Mouse (Mus musculus) neural tube, embryonic 14.5 days (tissue): ENCODE results near the gene Tgfb3. TPM values are rescaled to one million over a fixed set of nuclear protein-coding genes. Genes with fewer than 3 reads are reported as not detected.

Source experiments
- ATAC-seq: fragments of 200-750 bp; cut with Nextera tagmentation; 2 replicates; pipeline ENCODE4 v1.8.0; 2017; ENCODE audit warnings: low read depth, mild to moderate bottlenecking, moderate TSS enrichment, moderate library complexity
- H3K27ac ChIP-seq: fragments of 300-500 bp; sonication (generic); 2 replicates; pipeline ENCODE4 v1.5.1; 2014; ENCODE audit warnings: low read depth, mild to moderate bottlenecking, control low read depth, low read length, moderate library complexity, mixed read lengths
- H3K27me3 ChIP-seq: fragments of 300-500 bp; sonication (generic); 2 replicates; pipeline ENCODE4 v1.6.1; 2014; ENCODE audit warnings: low read length; ENCODE audit not compliant: control insufficient read depth, insufficient read depth
- H3K36me3 ChIP-seq: fragments of 300-500 bp; sonication (generic); 2 replicates; pipeline ENCODE4 v1.6.1; 2014; ENCODE audit warnings: low read length, mixed read lengths; ENCODE audit not compliant: control insufficient read depth, insufficient read depth
- H3K4me1 ChIP-seq: fragments of 300-500 bp; sonication (generic); 2 replicates; pipeline ENCODE4 v1.6.1; 2014; ENCODE audit warnings: low read length; ENCODE audit not compliant: control insufficient read depth, insufficient read depth
- H3K4me2 ChIP-seq: fragments of 300-500 bp; sonication (generic); 2 replicates; pipeline ENCODE4 v1.6.1; 2014; ENCODE audit warnings: mild to moderate bottlenecking, low read depth, low read length, control low read depth
- H3K4me3 ChIP-seq: fragments of 300-500 bp; sonication (generic); 2 replicates; pipeline ENCODE4 v1.5.1; 2014; ENCODE audit warnings: low read depth, low read length, control low read depth, mixed read lengths
- H3K9ac ChIP-seq: fragments of 300-500 bp; sonication (generic); replicated peaks from 2 replicates; pipeline ENCODE4 v1.6.1; 2014; ENCODE audit warnings: low read depth, mild to moderate bottlenecking, control low read depth, low read length, mixed read lengths
- H3K9me3 ChIP-seq: fragments of 300-500 bp; sonication (generic); 2 replicates; pipeline ENCODE4 v1.6.1; 2016; ENCODE audit warnings: low read length; ENCODE audit not compliant: control insufficient read depth
- WGBS: fragments of 180-500 bp; shearing (Covaris S2); extraction: QIAGEN DNeasy Blood & Tissue Kit; methylation state at CpG from one replicate; pipeline ENCODE4 v1.1.7; 2014; 5-methylcytosine and 5-hydroxymethylcytosine counted together
- polyA plus RNA-seq: library from polyadenylated mRNA; unstranded; fragments of >200 nt; fragmentation: Nextera tagmentation; extraction: Ambion mirVana; gene quantifications from 2 replicates; pipeline ENCODE4 v1.2.1, GENCODE M21; 2014

Tgfb3 gene
- polyA plus RNA-seq, 1 experiment from 2014 or later: 2.8 TPM

DNA sequence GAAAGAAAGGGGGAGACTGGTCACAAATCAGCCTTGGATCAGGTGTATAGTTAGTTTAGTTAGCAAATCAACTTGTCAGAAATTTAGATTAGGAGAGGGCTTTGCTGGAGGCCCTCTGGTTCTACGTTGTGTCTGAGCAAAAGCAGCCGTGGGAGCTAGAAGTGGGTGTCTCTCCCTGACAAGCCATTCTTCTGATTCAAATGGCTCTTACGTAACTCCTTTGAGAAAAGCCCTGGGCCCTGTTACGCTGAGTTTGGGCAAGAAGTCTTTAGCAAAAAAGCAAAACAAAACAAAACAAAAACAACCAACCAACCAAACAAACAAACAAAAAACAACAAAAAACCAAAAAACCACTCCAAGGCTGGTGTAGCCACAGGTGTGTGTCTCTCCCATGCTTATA lies 11.9 kb upstream of the Tgfb3 start:
- Histone ChIP-seq H3K27me3 (no peaks in the 10 kb centered on the region), H3K4me1 (no peaks in the 10 kb centered on the region), H3K4me2 (no peak overlapping the region), H3K36me3 (peaks cover 3% of the 10 kb centered on the region; the same call in 1 of the 2 replicates), H3K27ac (no peak overlapping the region), H3K9ac (no peak overlapping the region), H3K4me3 (no peak overlapping the region), H3K9me3 (no peaks in the 10 kb centered on the region)
- ATAC-seq: no peak
- 83% methylated on average over 4 of the region's 4 CpGs for WGBS

- Histone ChIP-seq H3K9ac (no peak overlapping the region), H3K4me3 (no peak overlapping the region), H3K9me3 (no peaks in the 10 kb centered on the region), H3K36me3 (peaks cover 3% of the 10 kb centered on the region), H3K27ac (no peak overlapping the region), H3K4me2 (no peak overlapping the region), H3K4me1 (0 out of 2 replicates have a peak, but pooled peaks cover 3% of the 10 kb centered on the region), H3K27me3 (no peaks in the 10 kb centered on the region)
- ATAC-seq: no peak
- 70% methylated on average over 7 of the region's 7 CpGs for WGBS
Measured at GRCm38 (mm10) chr12:86088042-86088441, 9.2 kb upstream of the Tgfb3 start.

DNA sequence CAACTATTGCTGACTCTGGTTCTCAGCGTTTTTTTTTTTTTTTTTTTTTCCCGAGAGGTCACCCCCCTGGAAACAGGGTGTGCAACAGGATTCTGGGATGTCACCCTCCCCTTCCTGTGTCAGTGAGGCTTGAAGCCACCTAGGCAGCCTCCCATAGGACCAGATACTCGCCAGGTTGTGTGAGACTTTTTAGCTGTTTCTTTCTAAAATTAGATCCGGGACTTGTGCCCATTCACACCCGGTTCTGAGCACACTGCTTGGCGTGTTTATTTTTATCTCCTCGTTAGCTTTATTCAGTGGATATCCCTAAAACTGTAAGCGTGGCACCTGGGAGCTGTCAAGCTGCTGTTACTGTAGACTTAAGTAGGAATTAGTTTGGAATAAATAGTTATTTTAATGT lies 7.7 kb upstream of the Tgfb3 start:
- Histone ChIP-seq H3K4me1 (0 out of 2 replicates have a peak, but pooled peaks cover 5% of the 10 kb centered on the region), H3K4me2 (no peak overlapping the region), H3K27ac (no peak overlapping the region), H3K4me3 (no peak overlapping the region), H3K27me3 (no peaks in the 10 kb centered on the region), H3K9me3 (no peaks in the 10 kb centered on the region), H3K36me3 (peaks cover 3% of the 10 kb centered on the region), H3K9ac (no peak overlapping the region)
- 84% methylated on average over 8 of the region's 8 CpGs for WGBS
- ATAC-seq: no peak

DNA sequence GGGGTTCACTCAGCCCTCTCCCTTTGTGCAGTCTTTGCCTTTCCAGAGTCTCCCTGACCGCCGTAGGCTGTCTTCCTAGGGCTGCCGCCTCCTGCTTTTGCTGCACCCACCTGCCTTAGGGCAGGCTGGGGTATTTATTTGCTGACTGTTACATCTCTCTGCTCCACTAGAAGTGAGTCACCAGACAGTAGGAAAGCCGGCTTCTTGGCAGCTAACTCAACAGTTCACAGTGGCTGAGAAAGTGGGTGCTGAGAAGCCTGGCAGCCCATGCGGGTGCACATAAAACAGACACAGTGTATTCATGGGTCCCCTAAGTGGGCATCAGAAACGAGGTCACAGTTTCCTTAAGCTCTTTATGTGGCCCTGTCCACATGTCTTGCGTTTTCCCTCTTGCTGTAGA lies 7.0 kb upstream of the Tgfb3 start:
- WGBS: 94% methylated on average over 7 of the region's 7 CpGs
- peaks cover 3% of the 10 kb centered on the region for H3K36me3 ChIP-seq
- H3K4me1 ChIP-seq: 0 out of 2 replicates have a peak, but pooled peaks cover 5% of the 10 kb centered on the region
- no peak overlapping the region for H3K9ac ChIP-seq
- H3K27ac ChIP-seq: no peak overlapping the region
- no peak overlapping the region for H3K4me3 ChIP-seq
- H3K9me3 ChIP-seq: no peaks in the 10 kb centered on the region
- no peaks in the 10 kb centered on the region for H3K27me3 ChIP-seq
- no peak overlapping the region for H3K4me2 ChIP-seq
- ATAC-seq: no peak

DNA sequence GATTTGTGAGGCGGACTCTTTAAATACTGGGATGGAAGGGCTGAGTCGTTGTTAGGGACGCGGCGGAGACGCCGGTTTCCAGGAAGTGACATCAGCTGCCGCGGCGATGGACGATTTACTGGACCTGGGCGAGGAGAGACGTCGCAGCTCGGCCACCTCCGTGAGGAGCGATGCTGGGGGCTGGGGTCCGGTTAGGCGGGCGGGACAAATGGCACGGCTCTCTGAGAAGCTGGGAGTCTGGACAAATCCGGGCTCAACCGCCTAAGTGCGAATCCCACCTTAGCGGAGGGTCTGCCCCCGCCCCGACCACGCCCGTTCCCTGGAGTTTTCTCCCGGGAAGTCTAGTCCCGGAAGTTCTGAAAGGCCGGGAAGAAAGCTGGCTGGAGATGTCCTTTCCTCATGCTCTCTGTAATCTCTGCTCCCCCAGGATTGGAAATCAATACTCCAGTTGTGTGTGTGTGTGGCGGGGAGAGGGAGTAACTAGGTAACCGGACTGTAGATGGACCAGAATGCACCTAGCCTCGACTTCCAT lies 3.7 kb upstream of the Tgfb3 start, which contains the start of gene Ift43:
Gene Ift43 (plus strand): TSS at position 61 of the 532 bp plus-strand sequence.
- WGBS: 1% methylated on average over 35 of the region's 35 CpGs
- H3K27ac ChIP-seq: peak within 1 kb of the TSS; percentile 46
- ATAC-seq: peak; percentile 80

DNA sequence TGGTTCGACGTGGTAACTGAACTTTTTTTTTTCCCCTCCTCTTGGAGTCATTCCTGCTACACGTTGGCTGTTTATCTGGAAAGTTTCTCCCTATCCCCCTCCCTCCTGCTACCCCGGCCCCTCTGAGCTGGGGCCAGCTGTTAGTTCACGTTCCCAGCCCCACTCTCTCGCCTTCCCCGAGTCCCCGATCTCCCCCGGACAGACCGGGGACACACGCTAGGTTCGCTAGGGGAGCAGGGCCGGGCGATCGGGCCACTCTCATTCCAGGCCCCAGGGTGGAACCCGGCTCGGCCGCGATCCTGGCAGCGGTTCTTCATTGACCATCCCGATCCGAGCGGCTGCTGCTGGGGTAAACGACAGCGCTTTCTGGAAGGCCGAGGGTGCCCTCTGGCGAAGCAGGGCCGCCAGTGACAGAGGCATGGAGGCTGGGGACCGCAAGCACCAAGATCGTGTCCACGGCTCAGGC lies 394 bp upstream of the Tgfb3 start:
- ATAC-seq: peak; percentile 85

More for the DNA sequence above, 3.7 kb upstream of the Tgfb3 start, which contains the start of gene Ift43:
- H3K4me1 ChIP-seq: peaks cover 9% of the 10 kb centered on the region; the same call in 1 of the 2 replicates
- H3K9me3 ChIP-seq: no peaks in the 10 kb centered on the region
- peak within 1 kb of the TSS; percentile 60 for H3K4me3 ChIP-seq
- peak within 1 kb of the TSS; percentile 49 for H3K9ac ChIP-seq
- H3K36me3 ChIP-seq: peaks cover 3% of the 10 kb centered on the region
- peak within 1 kb of the TSS; percentile 79 for H3K4me2 ChIP-seq
- H3K27me3 ChIP-seq: no peaks in the 10 kb centered on the region

DNA sequence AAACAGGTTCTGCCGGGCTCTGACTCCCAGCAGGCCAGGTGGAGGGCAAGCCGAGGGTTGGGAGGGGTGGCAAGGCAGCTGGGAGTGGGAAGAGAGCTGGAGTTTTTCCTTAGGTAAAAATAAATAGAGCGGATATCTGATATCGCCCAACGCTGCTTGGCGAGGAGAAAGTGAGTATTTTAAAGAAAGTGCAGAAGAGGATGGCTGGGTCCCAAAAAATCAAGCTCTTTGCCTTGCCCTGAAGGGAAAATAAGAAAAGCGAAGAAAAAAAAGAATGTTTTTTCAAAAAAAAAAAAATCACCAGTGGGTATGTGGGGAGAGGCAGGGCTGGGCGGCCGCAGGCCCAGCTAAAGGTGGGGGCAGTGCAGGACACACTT lies 677 bp downstream of the Tgfb3 start:
- H3K4me3 ChIP-seq: peak overlapping the region; percentile 42
- WGBS: 17% methylated on average over 9 of the region's 9 CpGs
- no peak overlapping the region; the same call in 1 of the 2 replicates for H3K27ac ChIP-seq
- H3K9ac ChIP-seq: peak overlapping the region; percentile 43
- peak overlapping the region; percentile 95 for H3K4me2 ChIP-seq
- ATAC-seq: no peak
- peaks cover 15% of the 10 kb centered on the region for H3K4me1 ChIP-seq
- no peaks in the 10 kb centered on the region for H3K36me3 ChIP-seq
- no peaks in the 10 kb centered on the region for H3K27me3 ChIP-seq
- H3K9me3 ChIP-seq: no peaks in the 10 kb centered on the region

More for the DNA sequence above, 394 bp upstream of the Tgfb3 start:
- Histone ChIP-seq H3K9me3 (no peaks in the 10 kb centered on the region), H3K4me1 (peaks cover 17% of the 10 kb centered on the region), H3K27me3 (no peaks in the 10 kb centered on the region), H3K4me3 (peak overlapping the region; percentile 42), H3K4me2 (peak overlapping the region; percentile 95), H3K36me3 (no peaks in the 10 kb centered on the region), H3K9ac (peak overlapping the region; percentile 43), H3K27ac (peak overlapping the region; percentile 72; the same call in 1 of the 2 replicates)
- WGBS: under 1% methylated on average over 31 of the region's 31 CpGs

DNA sequence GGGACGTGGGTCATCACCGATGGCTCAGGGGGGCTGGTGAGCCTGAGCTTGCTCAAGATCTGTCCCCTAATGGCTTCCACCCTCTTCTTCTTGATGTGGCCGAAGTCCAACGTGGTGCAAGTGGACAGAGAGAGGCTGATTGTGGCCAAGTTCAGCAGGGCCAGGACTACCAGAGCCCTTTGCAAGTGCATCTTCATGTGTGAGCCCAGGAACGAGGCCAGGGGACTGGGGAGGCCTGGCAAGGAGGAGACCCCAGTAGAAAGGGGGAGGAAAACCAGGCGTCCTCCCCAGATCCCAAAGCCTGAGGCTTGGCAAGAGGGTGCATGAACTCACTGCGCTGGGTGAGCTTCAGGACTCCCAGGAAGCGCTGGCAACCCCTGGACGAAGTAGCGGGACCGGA lies 1.1 kb downstream of the Tgfb3 start:
- H3K36me3 ChIP-seq: no peaks in the 10 kb centered on the region
- no peak overlapping the region for H3K27ac ChIP-seq
- 27% methylated on average over 11 of the region's 11 CpGs for WGBS
- H3K4me2 ChIP-seq: peak overlapping the region; percentile 95
- peak overlapping the region; percentile 25 for H3K9ac ChIP-seq
- no peaks in the 10 kb centered on the region for H3K27me3 ChIP-seq
- peaks cover 12% of the 10 kb centered on the region for H3K4me1 ChIP-seq
- H3K9me3 ChIP-seq: no peaks in the 10 kb centered on the region
- ATAC-seq: no peak
- peak overlapping the region; percentile 42 for H3K4me3 ChIP-seq

- 6% methylated on average over 8 of the region's 8 CpGs for WGBS
- Histone ChIP-seq H3K4me1 (peaks cover 12% of the 10 kb centered on the region), H3K27me3 (no peaks in the 10 kb centered on the region), H3K27ac (no peak overlapping the region), H3K4me3 (peak overlapping the region; percentile 42; the same call in 1 of the 2 replicates), H3K4me2 (peak overlapping the region; percentile 95), H3K9me3 (no peaks in the 10 kb centered on the region), H3K9ac (no peak overlapping the region; the same call in 1 of the 2 replicates), H3K36me3 (no peaks in the 10 kb centered on the region)
- ATAC-seq: no peak
Measured at GRCm38 (mm10) chr12:86077322-86077721, 1.5 kb downstream of the Tgfb3 start.
